Mouse (Mus musculus) embryonic facial prominence, embryonic 11.5 days (tissue): ENCODE measurements at regions not wholly inside any gene's neighbourhood (a gene's known extent, or its start where the extent isn't known, plus 50 kb on each side); places are given as distances from the start of the nearest gene placed in this dataset.

Experiments used
- ATAC-seq: fragments of 200-750 bp; cut with Nextera tagmentation; replicated peaks from 2 replicates; pipeline ENCODE4 v1.8.0; 2017; ENCODE audit warnings: low read depth; ENCODE audit not compliant: insufficient number of reproducible peaks, low FRiP score, low TSS enrichment
- DNase-seq: peaks from one replicate; pipeline ENCODE4 v3.0.0-alpha.2; 2015; ENCODE audit warnings: low spot score
- H3K27ac ChIP-seq: fragments of 300-500 bp; sonication (generic); replicated peaks from 2 replicates; pipeline ENCODE4 v1.5.1; 2014; ENCODE audit warnings: mild to moderate bottlenecking, low read depth, low read length, control low read depth
- H3K27me3 ChIP-seq: fragments of 300-500 bp; sonication (generic); 2 replicates; pipeline ENCODE4 v1.6.1; 2014; ENCODE audit warnings: mild to moderate bottlenecking, low read length, moderate library complexity, mixed read lengths; ENCODE audit not compliant: control insufficient read depth, insufficient read depth
- H3K36me3 ChIP-seq: fragments of 300-500 bp; sonication (generic); replicated peaks from 2 replicates; pipeline ENCODE4 v1.6.1; 2014; ENCODE audit warnings: low read depth, mild to moderate bottlenecking, low read length, moderate library complexity, mixed read lengths; ENCODE audit not compliant: control insufficient read depth, insufficient read depth
- H3K4me1 ChIP-seq: fragments of 300-500 bp; sonication (generic); 2 replicates; pipeline ENCODE4 v1.6.1; 2014; ENCODE audit warnings: low read length, mixed read lengths; ENCODE audit not compliant: control insufficient read depth, insufficient read depth
- H3K4me2 ChIP-seq: fragments of 300-500 bp; sonication (generic); 2 replicates; pipeline ENCODE4 v1.6.1; 2014; ENCODE audit warnings: low read depth, mild to moderate bottlenecking, control low read depth, low read length, moderate library complexity
- H3K4me3 ChIP-seq: fragments of 300-500 bp; sonication (generic); 2 replicates; pipeline ENCODE4 v1.5.1; 2014; ENCODE audit warnings: low read depth, low read length, control low read depth
- H3K9ac ChIP-seq: fragments of 300-500 bp; sonication (generic); replicated peaks from 2 replicates; pipeline ENCODE4 v1.6.1; 2014; ENCODE audit warnings: mild to moderate bottlenecking, control low read depth, low read length
- H3K9me3 ChIP-seq: fragments of 300-500 bp; sonication (generic); replicated peaks from 2 replicates; pipeline ENCODE4 v1.6.1; 2016; ENCODE audit warnings: mild to moderate bottlenecking, low read length, inconsistent platforms, mixed read lengths; ENCODE audit not compliant: control insufficient read depth
- WGBS: fragments of 180-500 bp; shearing (Covaris S2); extraction: QIAGEN DNeasy Blood & Tissue Kit; methylation state at CpG from one replicate; pipeline ENCODE4 v1.1.7; 2014; 5-methylcytosine and 5-hydroxymethylcytosine counted together

DNA sequence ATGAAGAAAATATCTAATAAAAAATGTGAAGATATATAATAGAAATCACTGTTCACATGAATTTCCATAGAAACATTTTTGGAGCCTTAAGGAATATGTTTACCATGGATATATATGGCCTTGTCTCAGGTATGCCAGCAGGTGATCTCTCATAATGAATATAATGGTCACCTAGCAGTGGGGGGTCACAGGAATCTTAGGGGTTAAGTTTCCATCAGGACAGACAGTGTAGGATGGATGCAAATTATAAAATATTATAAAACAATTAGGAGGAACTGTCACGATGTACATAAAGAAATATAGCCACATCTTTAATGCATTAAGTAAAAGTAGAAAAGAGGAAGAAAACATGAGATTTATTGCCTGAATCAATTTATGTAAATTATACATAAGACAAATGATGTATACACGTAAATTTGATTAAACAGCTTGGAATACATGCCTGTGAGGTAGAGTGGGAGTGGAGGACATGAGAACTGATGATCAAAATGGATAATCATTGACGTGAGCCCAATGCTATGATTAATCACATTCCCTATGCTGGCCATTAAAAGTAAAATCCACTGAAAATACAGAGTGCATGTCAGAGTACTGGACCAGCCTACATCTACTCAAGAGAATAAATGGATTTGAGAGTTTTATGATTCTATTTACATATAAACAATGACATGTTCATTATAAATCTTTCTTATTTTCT, 693.0 kb upstream of the Gpc5 start:
- no peaks in the 10 kb centered on the region for H3K36me3 ChIP-seq
- 81% methylated on average over 3 of the region's 3 CpGs for WGBS
- DNase-seq (no peak), ATAC-seq (no peak)
- H3K9ac ChIP-seq: no peak overlapping the region
- no peaks in the 10 kb centered on the region for H3K4me1 ChIP-seq
- H3K4me2 ChIP-seq: no peak overlapping the region
- H3K27me3 ChIP-seq: no peaks in the 10 kb centered on the region
- no peaks in the 10 kb centered on the region for H3K9me3 ChIP-seq
- no peak overlapping the region for H3K27ac ChIP-seq
- no peak overlapping the region for H3K4me3 ChIP-seq

DNA sequence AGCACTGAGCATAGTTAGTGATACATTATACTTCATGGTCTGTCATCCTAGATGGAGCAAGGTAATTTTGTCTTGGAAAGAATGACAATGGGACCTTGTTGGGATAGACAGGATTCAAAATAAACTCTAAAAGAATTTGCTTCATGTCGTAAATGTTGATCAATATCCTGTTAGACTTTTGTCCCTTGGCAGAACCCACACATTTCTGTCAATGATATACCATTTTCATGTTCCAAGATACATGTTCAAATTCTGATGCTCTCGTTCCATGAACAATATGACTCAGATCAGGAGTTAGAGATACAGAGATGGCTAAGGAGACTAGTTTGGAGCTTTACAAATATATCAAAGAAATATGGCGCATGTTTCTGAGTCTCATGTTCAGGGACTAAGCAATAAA, 673.2 kb upstream of the Gpc5 start:
- Histone ChIP-seq H3K4me2 (no peak overlapping the region), H3K9me3 (no peaks in the 10 kb centered on the region), H3K4me1 (no peaks in the 10 kb centered on the region), H3K36me3 (no peaks in the 10 kb centered on the region), H3K27me3 (no peaks in the 10 kb centered on the region), H3K9ac (no peak overlapping the region), H3K4me3 (no peak overlapping the region), H3K27ac (no peak overlapping the region)
- ATAC-seq: no peak
- no peak for DNase-seq
- WGBS: 89% methylated on average over 3 of the region's 3 CpGs

DNA sequence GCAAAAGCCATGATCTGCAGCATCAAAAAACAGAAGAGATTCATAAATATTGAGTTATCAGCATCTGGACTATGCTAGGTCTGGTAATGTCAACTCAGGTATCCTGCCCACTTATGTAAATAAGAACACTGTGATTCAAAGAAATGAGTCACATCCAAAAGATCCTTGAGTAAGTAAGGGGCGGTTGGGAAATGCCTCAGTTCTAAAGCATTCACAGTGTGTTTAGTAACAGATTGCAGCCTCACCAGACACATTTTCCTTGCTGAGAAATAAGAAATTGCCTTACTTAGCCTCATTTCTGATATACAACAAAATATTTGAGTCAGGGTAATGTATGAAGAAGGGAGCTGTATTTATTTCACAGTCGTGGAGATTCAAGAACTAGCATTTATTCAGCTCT, 666.5 kb upstream of the Gpc5 start:
- ATAC-seq: no peak
- Histone ChIP-seq H3K27me3 (no peaks in the 10 kb centered on the region), H3K36me3 (no peaks in the 10 kb centered on the region), H3K27ac (no peak overlapping the region), H3K4me2 (no peak overlapping the region), H3K4me1 (no peaks in the 10 kb centered on the region), H3K9ac (no peak overlapping the region), H3K9me3 (no peaks in the 10 kb centered on the region), H3K4me3 (no peak overlapping the region)
- DNase-seq: no peak
- WGBS: 82% methylated on average over 2 of the region's 2 CpGs
